Comparison of ENCODE assay signal across 8 mouse cellular contexts in the genomic region with DNA sequence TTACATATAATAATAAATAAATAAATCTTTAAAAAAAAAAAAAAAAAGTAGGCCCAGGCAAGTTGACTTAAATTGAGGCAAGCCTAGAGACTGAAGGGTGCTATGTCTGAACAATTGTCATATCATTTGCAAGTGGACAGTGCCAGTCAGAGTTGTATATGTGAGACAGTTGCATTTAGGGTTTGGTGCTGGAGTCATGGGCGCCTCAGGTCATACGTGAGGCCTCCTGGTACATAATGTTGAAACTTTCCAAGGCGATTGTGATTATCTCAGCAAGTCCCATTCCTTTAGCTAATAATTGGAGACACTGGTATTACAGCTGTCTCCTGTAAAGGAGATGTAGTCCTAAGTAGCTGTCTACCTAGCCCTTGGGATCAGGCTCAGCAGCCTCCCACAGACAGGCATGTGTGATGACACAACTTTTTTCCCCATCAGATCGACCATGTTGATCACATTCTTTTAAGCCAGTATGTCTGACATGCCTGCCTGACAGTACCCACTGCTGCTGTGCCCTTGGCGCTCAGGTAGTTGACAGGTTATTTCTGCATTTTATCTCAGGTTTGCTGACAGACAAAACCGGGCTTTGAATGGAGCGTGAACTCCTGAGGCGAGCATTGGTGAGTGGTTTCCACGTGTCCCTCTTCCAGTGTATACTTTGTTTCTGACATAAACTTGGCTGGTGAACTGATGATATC. TPM values are rescaled to one million over a fixed set of nuclear protein-coding genes. Genes with fewer than 3 reads are reported as not detected.
DNase-seq lines count a peak whose midpoint lies in the region; ATAC-seq and TF ChIP-seq lines count a peak whose summit lies in the region.

No protein-coding gene starts in this region.

- H3K36me3 ChIP-seq in E14TG2a.4 (ENCODE audit: insufficient read depth, low read length) = peaks cover 43% of the 10 kb centered on the region
- H3K36me3 ChIP-seq in forebrain, postnatal 0 days (ENCODE audit: insufficient read depth) = peaks cover 11% of the 10 kb centered on the region
- H3K36me3 ChIP-seq in liver, embryonic 15.5 days (replicated peaks) = peaks cover 32% of the 10 kb centered on the region

- H3K4me2 ChIP-seq in forebrain, postnatal 0 days (ENCODE audit: low read depth) = peak overlapping the region; percentile 61
- H3K4me2 ChIP-seq in liver, embryonic 15.5 days = peak overlapping the region; percentile 78

- peaks cover 41% of the 10 kb centered on the region for H3K4me1 ChIP-seq in E14TG2a.4 (replicated peaks; ENCODE audit: low read depth, low read length)
- H3K4me1 ChIP-seq in forebrain, postnatal 0 days (ENCODE audit: insufficient read depth) = peaks cover 16% of the 10 kb centered on the region
- H3K4me1 ChIP-seq in liver, embryonic 15.5 days (replicated peaks) = peaks cover 58% of the 10 kb centered on the region
- H3K4me1 ChIP-seq in cerebellum, adult 2 months (ENCODE audit: control insufficient read depth, insufficient read depth, low read length) = peaks cover 20% of the 10 kb centered on the region; the same call in 1 of the 2 replicates

- no peak for TF ChIP-seq POLR2A in cerebellum, adult 2 months (IDR thresholded peaks at IDR 0.05; ENCODE audit: borderline replicate concordance, insufficient read depth, low read length)

- DNase-seq in cerebellum, adult 9-11 months = peak; percentile 34
- DNase-seq in cerebellum, postnatal 14 days = no peak
- no peak for DNase-seq in forebrain, postnatal 0 days
- no peak for DNase-seq in cerebellum, adult 2 months
- no peak for DNase-seq in gastrocnemius, postnatal 36 days
- no peak for DNase-seq in urinary bladder, postnatal 36 days (ENCODE audit: low spot score in 2 of 2)

- intact Hi-C loops in gastrocnemius, postnatal 36 days (cut with DNase I) = loop anchor here (5.0 kb wide), 1 partner anchor 358 kb away; the partner anchor contains the start of gene Slc9a8

- peaks cover 9% of the 10 kb centered on the region; the same call in 1 of the 2 replicates for H3K9me3 ChIP-seq in E14TG2a.4 (ENCODE audit: low read length)
- no peaks in the 10 kb centered on the region for H3K9me3 ChIP-seq in forebrain, postnatal 0 days (ENCODE audit: low read length)
- H3K9me3 ChIP-seq in liver, embryonic 15.5 days (replicated peaks) = no peaks in the 10 kb centered on the region

- WGBS in forebrain, postnatal 0 days = 18% methylated on average over 9 of the region's 9 CpGs
- 10% methylated on average over 9 of the region's 9 CpGs for WGBS in liver, embryonic 15.5 days (ENCODE audit: insufficient replicate concordance)
- 58% methylated on average over 9 of the region's 9 CpGs for WGBS in cerebellum, adult 2 months

- no peak for TF ChIP-seq CTCF in E14TG2a.4 (conservative IDR thresholded peaks at IDR 0.05; ENCODE audit: low read length)
- no peak for TF ChIP-seq CTCF in forebrain, postnatal 0 days (IDR thresholded peaks at IDR 0.05; ENCODE audit: low read depth)
- TF ChIP-seq CTCF in cerebellum, adult 2 months (IDR thresholded peaks at IDR 0.05; ENCODE audit: borderline replicate concordance, insufficient read depth, low read depth, low read length) = no peak

- ATAC-seq in forebrain, postnatal 0 days = no peak
- no peak for ATAC-seq in liver, embryonic 15.5 days (ENCODE audit: insufficient read depth)

- no peaks in the 10 kb centered on the region for H3K27me3 ChIP-seq in E14TG2a.4 (ENCODE audit: insufficient read depth, low read length)
- H3K27me3 ChIP-seq in forebrain, postnatal 0 days (ENCODE audit: insufficient read depth, low read length) = no peaks in the 10 kb centered on the region
- H3K27me3 ChIP-seq in liver, embryonic 15.5 days = no peaks in the 10 kb centered on the region
- H3K27me3 ChIP-seq in cerebellum, adult 2 months (ENCODE audit: control insufficient read depth, insufficient read depth, low read length) = no peaks in the 10 kb centered on the region

- no peak overlapping the region; the same call in 1 of the 2 replicates for H3K27ac ChIP-seq in forebrain, postnatal 0 days (ENCODE audit: low read depth, low read length)
- H3K27ac ChIP-seq in liver, embryonic 15.5 days (replicated peaks) = peak overlapping the region; percentile 95
- no peak overlapping the region for H3K27ac ChIP-seq in cerebellum, adult 2 months (ENCODE audit: insufficient read depth, low read length)

- H3K4me3 ChIP-seq in E14TG2a.4 (replicated peaks; ENCODE audit: low read length) = peak overlapping the region; percentile 90
- peak overlapping the region; percentile 71 for H3K4me3 ChIP-seq in forebrain, postnatal 0 days (ENCODE audit: low read depth, low read length)
- peak overlapping the region; percentile 88 for H3K4me3 ChIP-seq in liver, embryonic 15.5 days (replicated peaks)
- no peak overlapping the region for H3K4me3 ChIP-seq in cerebellum, adult 2 months (replicated peaks; ENCODE audit: insufficient read depth, low read depth, low read length)

- H3K9ac ChIP-seq in forebrain, postnatal 0 days = peak overlapping the region; percentile 40
- H3K9ac ChIP-seq in liver, embryonic 15.5 days = peak overlapping the region; percentile 83

RNA-seq across cellular contexts. Expression of gene Znfx1, which starts 1.9 kb away (rescaled TPM):
- 20.5 and 25.4 TPM in 2 replicates for total RNA-seq in forebrain, postnatal 0 days (2014; rRNA removed)
- polyA plus RNA-seq in forebrain, postnatal 0 days (2015; fragmentation: Nextera tagmentation; extraction: Ambion mirVana) = 2.2 and 4.4 TPM in 2 replicates
- polyA plus RNA-seq in liver, embryonic 15.5 days (2015; fragmentation: Nextera tagmentation; extraction: Ambion mirVana) = 9.8 and 11.2 TPM in 2 replicates
- 25.4 and 25.9 TPM in 2 replicates for polyA plus RNA-seq in cerebellum, adult 2 months (2012; rRNA removed)
- total RNA-seq in gastrocnemius, postnatal 36 days (2021) = 10 to 100 TPM; 19.0 to 20.7 TPM

RNA-seq across cellular contexts. Expression of gene Ddx27, which starts 49.8 kb away (rescaled TPM):
- total RNA-seq in forebrain, postnatal 0 days (2014; rRNA removed) = 37.9 and 42.5 TPM in 2 replicates
- 28.4 and 36.9 TPM in 2 replicates for polyA plus RNA-seq in forebrain, postnatal 0 days (2015; fragmentation: Nextera tagmentation; extraction: Ambion mirVana)
- polyA plus RNA-seq in liver, embryonic 15.5 days (2015; fragmentation: Nextera tagmentation; extraction: Ambion mirVana) = 35.7 and 37.6 TPM in 2 replicates
- polyA plus RNA-seq in cerebellum, adult 2 months (2012; rRNA removed) = 33.5 TPM in 2 replicates
- total RNA-seq in gastrocnemius, postnatal 36 days (2021) = 1 to 10 TPM; 6.1 to 8.3 TPM
